Mouse (Mus musculus): Measurements from ENCODE around the gene Smco4. TPM values are rescaled to one million over a fixed set of nuclear protein-coding genes. Genes with fewer than 3 reads are reported as not detected.

Gene Smco4
- total RNA-seq, 2 experiments from 2014 or later, result 6.4 to 7.5 TPM

GRCm38 (mm10) chr9:15506863-15507262, 13.6 kb downstream of the Smco4 start:
- no peak for DNase-seq (ENCODE audit: low spot score in 2 of 2)

DNA sequence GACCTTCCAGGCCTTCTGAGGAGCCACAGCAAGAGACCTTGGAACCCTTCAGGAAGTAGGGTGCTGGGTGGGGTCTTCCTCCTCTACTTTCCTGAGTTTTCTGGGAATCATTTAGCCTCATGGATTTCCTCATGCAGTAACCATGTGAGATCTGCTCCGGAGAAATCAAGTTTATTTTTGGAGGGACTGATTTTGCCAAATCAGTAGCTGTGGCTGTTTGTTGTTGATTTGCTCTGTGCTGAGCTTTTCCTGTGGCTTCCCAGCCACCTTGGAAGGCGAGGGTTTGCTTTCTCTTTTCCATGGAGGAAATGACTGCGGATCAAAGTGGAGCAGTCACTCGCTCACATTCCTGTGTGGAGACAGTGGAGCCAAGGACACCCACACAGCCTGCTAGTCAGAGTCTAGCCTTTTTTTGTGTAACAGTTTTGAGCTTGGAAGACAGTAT, 14.2 kb downstream of the Smco4 start:
- peak in 1 of 2 experiments; percentile 40 for DNase-seq (ENCODE audit: low spot score in 2 of 2)

- no peak for DNase-seq (ENCODE audit: low spot score in 2 of 2)
Observed at GRCm38 (mm10) chr9:15509363-15509762, 16.1 kb downstream of the Smco4 start.

- no peak for DNase-seq (ENCODE audit: low spot score in 2 of 2)
Observed at GRCm38 (mm10) chr9:15510557-15511310, 17.5 kb downstream of the Smco4 start.

- DNase-seq (ENCODE audit: low spot score in 2 of 2), result no peak
Observed at GRCm38 (mm10) chr9:15512918-15513317, 19.7 kb downstream of the Smco4 start.

DNA sequence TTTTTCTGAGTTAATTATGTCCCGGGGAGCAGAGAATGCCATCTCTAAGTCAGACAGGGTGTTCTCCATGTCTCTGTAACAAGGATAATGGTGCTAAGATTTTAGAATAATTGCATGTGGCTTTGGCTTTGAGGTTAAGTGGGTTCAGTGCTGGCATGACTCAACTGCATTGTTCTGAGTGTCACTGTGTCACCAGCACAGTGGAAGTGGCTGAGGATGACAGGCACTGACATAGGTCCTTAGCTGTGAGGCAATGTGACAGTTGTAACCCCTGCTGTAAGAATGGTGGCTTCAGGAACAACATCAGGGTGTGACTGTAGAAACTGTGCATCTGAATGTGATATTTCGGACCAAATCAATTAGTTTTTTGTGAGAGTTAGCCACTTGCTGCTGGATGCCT, 22.8 kb downstream of the Smco4 start:
- DNase-seq (ENCODE audit: low spot score in 2 of 2), result no peak

GRCm38 (mm10) chr9:15517979-15518378, 24.7 kb downstream of the Smco4 start:
- DNase-seq (ENCODE audit: low spot score in 2 of 2), result no peak

DNA sequence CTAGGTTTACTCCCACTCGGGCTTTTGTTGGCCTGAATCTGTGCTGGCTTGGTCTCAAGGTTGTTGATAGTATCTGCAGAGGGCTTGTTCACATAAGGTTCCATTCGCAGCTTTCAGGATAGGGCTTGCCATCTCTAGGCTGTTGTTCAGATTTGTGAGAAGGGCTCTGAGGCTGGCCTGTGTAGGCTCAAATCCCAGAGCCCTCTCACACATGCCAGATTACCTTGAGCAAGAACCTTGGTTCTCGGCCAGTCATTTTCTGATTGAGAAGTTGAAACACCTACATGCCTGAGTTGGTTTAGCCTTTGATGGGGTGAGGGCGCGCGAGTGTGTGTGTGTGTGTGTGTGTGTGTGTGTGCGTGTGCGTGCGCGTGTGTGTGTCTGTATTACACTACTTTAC, 29.1 kb downstream of the Smco4 start:
- DNase-seq (ENCODE audit: low spot score in 2 of 2), result no peak

GRCm38 (mm10) chr9:15522887-15523286, 29.7 kb downstream of the Smco4 start:
- no peak for DNase-seq (ENCODE audit: low spot score in 2 of 2)

GRCm38 (mm10) chr9:15523646-15524045, 30.4 kb downstream of the Smco4 start:
- DNase-seq (ENCODE audit: low spot score in 2 of 2), result no peak

GRCm38 (mm10) chr9:15525246-15525645, 32.0 kb downstream of the Smco4 start:
- no peak for DNase-seq (ENCODE audit: low spot score in 2 of 2)

GRCm38 (mm10) chr9:15526539-15526938, 33.3 kb downstream of the Smco4 start:
- DNase-seq (ENCODE audit: low spot score in 2 of 2), result peak in 1 of 2 experiments; percentile 57

- DNase-seq (ENCODE audit: low spot score in 2 of 2), result no peak
Observed at GRCm38 (mm10) chr9:15527846-15528245, 34.6 kb downstream of the Smco4 start.

- no peak for DNase-seq (ENCODE audit: low spot score in 2 of 2)
Observed at GRCm38 (mm10) chr9:15528368-15528767, 35.1 kb downstream of the Smco4 start.

- no peak for DNase-seq (ENCODE audit: low spot score in 2 of 2)
Observed at GRCm38 (mm10) chr9:15529275-15529964, 36.2 kb downstream of the Smco4 start.

GRCm38 (mm10) chr9:15529965-15530320, 36.7 kb downstream of the Smco4 start:
- DNase-seq (ENCODE audit: low spot score in 2 of 2), result no peak

DNA sequence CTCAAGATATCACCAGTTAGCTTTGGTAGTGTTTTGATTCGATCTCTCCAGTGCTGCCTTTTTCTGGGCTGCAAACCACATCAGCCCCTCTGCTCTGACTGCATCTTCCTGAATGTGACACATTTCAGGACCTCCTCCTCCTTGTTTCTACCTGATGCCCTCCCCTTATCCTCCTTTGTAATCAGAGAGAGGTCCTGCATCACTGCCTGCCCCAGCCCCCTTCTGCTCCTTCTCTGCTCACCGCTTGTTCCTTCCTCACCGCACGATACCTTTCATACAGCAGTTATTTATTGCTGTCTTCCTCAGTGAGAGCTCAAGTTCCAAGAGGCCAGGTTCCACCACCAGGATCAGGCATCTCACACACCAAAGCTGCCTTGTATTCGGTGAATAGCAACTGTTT, 38.0 kb downstream of the Smco4 start:
- DNase-seq (ENCODE audit: low spot score in 2 of 2), result no peak

DNA sequence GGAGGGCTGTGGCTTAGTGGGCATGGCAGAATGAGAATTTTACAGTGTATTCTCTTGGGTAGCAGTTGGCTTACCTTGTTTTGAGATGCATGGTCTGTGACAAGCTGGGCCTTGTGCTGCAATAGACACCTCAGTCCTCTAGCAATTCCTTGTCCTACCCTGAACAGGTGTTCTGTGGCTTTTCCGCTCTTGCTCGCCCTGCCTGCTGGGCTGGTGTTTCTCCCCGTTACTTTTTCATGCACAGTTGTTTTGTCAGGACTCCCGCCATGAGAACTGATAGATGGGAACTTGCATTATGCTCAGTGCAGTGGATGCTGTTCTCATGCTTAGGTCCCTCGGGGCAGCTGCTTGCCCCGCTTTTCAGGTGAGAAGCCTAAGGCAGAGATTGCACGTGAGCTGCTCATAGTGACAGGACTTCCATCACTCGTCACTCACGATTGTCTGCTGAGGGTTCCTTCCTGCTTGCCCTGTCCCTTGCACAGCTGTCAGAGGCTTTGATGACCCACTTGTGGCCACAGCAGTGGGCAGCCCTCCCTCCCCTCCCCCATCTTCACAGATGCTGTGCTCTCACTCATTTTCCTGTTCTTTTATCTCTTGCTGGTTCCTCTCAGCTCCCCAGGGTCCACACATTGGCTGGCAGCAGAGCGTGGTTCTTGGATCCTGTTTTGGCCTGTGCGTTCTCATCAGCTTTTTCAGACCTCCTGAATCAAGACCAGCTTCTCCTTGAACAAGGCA, 40.3 kb downstream of the Smco4 start:
- no peak for DNase-seq (ENCODE audit: low spot score in 2 of 2)

DNA sequence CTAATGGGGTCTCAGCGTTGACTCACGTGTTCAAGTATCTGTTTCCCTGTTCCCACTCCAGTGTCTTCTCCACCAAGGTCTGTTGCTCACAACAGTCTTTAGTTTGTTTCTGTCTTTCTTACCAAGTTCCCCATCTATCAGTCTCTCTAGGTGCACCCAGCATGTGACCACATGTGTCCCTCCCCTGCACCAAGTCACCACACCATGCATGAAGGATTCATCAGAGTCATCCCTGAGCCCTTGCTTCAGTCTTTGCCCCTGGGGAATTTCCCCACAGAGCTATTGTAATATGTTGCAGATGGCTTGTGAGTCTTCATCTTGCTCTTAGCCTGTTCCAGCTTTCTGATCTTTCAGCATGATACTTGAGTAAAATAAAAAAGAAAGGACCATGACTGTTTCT, 40.9 kb downstream of the Smco4 start:
- DNase-seq (ENCODE audit: low spot score in 2 of 2), result no peak

GRCm38 (mm10) chr9:15535418-15535817, 42.2 kb downstream of the Smco4 start:
- DNase-seq (ENCODE audit: low spot score in 2 of 2), result no peak

GRCm38 (mm10) chr9:15536861-15537426, 43.7 kb downstream of the Smco4 start:
- DNase-seq (ENCODE audit: low spot score in 2 of 2), result no peak

Data from layer of hippocampus, adult 18-20 months (tissue).